Mouse (Mus musculus) mature B cell (primary cell): ENCODE measurements around the gene Arhgap5.

ENCODE experiments used
- in situ Hi-C: fragments of 300-500 bp; cut with MboI; formaldehyde crosslinking; loops from 2 replicates; pipeline ENCODE4 v1.14.3; 2019

Gene Arhgap5

GRCm38 (mm10) chr12:52503456-52504320, at the start of gene Arhgap5:
TSS of gene Arhgap5 (plus strand) at chr12:52503972.
- in situ Hi-C loops: loop anchor here (5.0 to 25.0 kb wide), 2 partner anchors 104 to 334 kb away; no protein-coding TSS in a partner anchor

GRCm38 (mm10) chr12:52464593-52464992, 39.2 kb upstream of the Arhgap5 start:
- in situ Hi-C loops: no loop called here

DNA sequence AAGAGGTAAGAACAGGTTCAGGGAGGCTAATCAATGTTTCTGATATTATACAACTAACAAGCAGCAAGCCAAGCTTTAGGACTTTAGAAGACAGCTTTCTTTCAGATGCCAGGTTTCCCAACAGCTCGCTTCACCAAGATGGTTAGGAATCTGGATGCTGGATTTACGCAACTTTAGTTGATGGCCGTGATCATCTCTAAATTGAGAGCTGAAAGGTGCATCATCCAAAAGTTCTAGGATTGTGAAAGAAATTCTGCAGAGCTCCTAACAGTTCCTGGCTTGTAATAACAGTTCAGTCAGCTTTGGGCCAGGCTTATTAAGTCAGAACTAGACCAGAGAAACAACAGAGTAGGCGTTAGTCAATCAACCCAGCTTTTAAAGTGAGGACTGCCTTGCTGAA, 32.2 kb upstream of the Arhgap5 start:
- in situ Hi-C loops: no loop called here

DNA sequence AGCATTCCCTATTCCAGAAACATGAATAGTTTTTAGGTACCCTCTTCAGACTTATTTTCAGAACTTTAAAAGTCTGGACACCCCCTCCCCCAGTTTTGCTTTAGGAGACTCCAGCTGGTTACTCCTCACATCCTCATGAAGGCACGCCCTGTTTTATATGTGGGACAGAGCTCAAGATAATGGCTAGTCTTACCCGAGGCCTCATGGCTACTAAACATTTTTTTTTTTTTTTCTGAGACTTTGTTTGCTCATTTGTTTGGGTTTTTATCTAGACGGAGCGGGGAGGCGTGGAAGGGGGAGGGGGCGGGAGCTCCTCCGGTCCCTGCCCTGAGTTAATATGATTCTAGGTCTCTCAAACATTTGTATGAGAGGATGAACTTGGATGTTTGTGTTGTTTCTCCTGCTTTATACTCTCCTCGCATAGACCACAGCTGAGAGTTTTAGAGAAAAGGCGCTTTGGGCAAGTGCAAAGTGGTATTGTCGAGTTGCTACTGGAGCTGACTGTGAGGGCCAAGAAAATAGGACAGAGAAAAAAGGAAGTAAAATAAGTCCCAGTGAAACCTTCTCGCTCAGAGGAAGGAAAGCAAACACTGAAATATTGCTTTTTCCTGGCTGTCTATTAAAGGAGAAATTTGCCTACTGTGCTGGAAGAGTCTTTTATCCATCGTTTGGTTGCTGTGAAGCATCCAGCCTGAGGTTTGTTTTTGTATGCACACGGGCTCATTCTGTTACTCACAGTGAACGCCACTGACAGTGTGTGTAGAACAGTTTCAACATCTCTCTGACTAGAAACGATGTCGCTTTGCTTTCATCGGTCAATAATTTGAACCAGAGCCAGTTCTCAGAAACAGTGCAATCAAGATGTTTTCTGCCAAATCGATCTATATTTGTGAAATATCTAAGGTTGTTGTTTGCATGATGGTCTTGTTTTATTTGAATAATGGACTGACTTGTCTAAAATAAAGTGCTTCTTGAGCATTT, 29.5 kb upstream of the Arhgap5 start:
- in situ Hi-C loops: no loop called here

DNA sequence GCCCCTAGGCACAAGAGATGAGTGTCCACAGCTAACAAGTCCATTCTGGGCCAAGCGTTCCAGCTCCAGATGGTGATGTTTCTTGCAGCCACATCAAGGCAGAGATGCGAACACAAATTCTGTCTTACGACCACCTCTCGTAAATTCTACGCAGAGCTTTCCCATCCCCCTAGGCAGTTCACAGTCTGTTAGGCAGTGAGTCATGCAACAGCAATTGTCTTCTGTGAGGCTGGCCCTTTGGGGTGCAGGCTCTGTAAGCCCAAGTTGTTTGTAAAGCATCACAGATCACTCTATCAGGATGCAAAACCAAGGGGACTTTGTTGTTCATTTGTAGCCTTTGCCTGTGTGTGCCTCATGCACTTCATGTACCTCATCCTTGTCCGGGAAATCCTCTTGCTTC, 27.7 kb upstream of the Arhgap5 start:
- in situ Hi-C loops: no loop called here

DNA sequence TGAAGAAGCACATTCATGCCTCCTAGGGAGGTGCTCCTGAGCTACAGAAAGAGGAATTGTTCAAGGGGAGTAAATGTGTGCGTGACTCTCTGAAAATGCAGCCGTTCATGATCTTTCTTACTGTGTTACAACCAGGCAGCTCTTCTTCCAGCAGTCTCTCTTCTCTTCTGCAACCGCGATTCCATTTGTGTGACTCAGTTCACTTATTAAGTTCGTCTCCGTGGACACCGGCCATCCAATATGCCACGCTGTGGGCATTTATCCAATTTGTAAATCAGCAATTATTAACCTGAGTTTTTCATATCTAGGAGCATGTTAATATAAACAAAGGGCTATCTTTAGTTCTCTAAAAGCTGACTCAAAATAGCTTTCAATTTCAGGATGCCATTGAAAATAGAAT, 25.2 kb upstream of the Arhgap5 start:
- in situ Hi-C loops: no loop called here

DNA sequence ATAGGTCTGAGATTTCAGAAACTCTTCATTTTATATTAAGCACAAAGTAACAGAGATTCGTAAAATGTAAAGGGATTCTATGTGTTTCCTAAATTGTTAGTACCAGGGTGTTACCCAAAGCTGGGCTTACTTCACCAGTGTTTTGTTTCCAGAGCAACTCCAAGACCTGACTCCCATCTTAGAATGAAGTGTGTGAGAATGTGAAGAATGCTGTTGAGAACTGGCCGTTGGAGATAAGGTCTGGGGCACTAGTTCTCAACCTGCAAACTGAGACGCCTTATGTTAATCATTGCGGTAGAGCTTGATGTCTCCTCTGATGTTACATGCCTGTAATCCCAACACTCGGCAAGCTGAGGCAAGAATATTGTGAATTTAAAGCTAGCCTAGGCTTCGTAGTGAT, 24.4 kb upstream of the Arhgap5 start:
- in situ Hi-C loops: no loop called here

DNA sequence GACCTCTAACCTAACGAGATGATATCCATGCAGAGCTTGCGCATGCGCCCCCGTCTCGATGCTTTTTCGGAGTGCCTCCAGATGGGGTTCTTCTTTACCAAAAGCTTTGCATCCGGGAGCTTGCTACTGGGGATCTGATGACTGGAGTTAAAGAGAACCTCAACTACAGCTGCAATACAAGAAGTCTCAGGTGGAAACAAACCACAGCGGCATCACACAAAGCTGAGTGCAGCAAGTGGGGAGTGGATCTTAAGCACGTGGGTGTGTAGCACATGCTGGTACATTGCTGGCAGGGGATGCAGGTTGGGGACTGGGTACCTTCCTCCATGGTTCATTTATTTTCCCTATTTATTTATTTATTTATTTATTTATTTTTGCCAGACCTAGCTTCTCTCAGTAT, 22.9 kb upstream of the Arhgap5 start:
- in situ Hi-C loops: no loop called here

- in situ Hi-C loops: no loop called here
These were observed 21.7 kb upstream of the Arhgap5 start for GRCm38 (mm10) chr12:52481969-52482550.

DNA sequence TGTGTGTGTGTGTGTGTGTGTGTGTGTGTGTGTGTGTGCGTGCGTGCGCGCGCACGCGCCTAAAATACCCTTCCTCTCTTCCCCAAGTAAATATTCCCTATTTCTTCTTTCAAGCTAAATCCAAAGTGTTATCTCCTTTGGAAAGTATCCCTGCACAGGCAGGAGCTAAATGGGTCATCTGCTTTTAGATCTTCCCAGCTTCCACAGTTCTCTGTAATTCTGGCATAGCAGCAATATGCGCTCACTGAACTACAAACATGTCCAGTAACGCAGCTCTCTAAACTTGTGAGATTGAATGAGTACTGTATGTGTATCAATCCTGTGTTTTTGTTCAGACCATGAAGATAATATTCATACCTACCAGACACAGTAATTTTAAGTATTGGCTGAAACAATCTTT, 20.6 kb upstream of the Arhgap5 start:
- in situ Hi-C loops: no loop called here

GRCm38 (mm10) chr12:52488266-52488975, 15.4 kb upstream of the Arhgap5 start:
- in situ Hi-C loops: no loop called here

- in situ Hi-C loops: no loop called here
These were observed 10.5 kb upstream of the Arhgap5 start for GRCm38 (mm10) chr12:52493281-52493681.

- in situ Hi-C loops: no loop called here
These were observed 6.6 kb upstream of the Arhgap5 start for GRCm38 (mm10) chr12:52497209-52497608.

- in situ Hi-C loops: loop anchor here (5.0 to 25.0 kb wide), 2 partner anchors 106 to 336 kb away; no protein-coding TSS in a partner anchor
These were observed 2.6 kb upstream of the Arhgap5 start for GRCm38 (mm10) chr12:52500915-52501833.

DNA sequence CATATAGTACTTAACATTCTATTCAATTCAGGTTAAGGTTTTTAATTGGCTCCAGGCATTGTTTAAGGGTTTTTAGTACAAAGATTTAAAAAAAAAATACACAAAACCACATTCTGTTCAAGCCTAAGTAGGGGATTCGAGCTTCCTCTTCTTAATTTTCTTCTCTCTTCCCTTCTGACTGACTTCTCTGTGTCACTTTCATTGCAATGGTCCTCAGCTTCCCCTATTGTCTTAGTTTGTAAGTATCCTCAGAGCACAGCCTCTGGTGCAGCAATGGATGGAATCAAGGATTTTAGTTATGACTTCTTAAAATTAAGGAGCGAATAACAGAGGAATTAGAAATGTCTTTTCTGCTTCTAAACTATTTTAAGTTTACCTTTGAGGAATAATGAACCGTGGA, 1.6 kb upstream of the Arhgap5 start:
- in situ Hi-C loops: loop anchor here (5.0 to 25.0 kb wide), 2 partner anchors 105 to 335 kb away; no protein-coding TSS in a partner anchor

DNA sequence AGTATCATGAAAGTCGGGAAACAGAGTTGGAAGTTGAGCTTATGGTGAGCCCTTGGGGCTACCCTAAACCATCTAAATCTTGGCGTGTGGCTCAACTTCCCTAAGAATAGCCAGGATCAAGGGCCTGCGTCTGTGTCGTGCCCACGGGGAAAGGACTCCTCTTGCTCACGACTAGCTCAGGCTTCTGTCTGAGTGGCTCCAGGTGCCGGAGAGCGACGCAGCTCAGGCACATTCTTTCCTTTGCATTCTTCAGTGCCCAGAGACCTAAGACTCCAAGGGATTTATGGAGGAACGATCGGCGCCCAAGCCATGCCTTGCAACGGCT, 679 bp upstream of the Arhgap5 start:
- in situ Hi-C loops: loop anchor here (5.0 to 25.0 kb wide), 2 partner anchors 104 to 334 kb away; no protein-coding TSS in a partner anchor

DNA sequence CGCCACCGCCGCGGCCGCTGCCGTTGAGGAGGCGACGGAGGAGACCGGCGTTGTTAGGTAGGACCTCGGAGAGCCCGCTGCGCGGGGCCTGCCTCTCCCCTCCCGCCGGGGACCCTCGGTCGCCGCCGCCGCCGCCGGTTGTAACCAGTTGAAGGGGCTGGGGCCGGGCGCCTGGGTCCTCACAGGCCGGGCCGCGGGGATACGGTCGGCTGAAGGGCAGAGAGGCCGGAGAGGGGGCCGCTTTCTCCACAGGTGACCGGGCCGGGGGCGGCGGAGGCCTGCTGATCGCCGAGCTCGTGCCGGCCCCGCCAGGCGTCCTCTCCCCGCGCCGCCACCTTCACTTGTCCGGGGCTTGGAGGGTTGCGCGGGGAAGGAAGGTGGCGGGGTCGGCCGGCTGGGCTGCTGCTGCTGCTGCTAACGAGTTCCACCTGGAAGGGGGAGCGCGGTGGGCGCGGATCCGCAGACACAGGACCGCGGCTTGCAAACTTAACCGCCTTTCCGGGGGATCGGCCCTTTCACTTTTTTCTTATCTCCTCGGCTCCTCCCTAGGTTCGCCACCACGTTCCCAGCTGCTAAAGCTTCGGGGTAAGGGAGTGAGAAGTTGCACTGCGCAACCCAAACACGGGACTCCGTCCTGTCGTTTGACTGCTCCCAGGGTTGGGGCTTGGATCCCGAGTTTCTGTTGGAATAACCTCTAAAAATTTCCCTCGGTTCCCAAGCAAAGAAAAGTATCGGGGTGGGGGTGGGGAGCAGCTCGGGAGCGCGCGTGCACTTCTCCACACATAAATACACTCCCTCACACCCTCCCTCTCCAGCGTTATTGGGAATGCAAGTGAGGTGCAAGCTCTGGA, 784 bp downstream of the Arhgap5 start:
- in situ Hi-C loops: loop anchor here (5.0 to 25.0 kb wide), 2 partner anchors 103 to 333 kb away; no protein-coding TSS in a partner anchor

- in situ Hi-C loops: loop anchor here (25.0 kb wide), 1 partner anchor 313 kb away; no protein-coding TSS in a partner anchor
These were observed 20.9 kb downstream of the Arhgap5 start for GRCm38 (mm10) chr12:52524699-52525098.

DNA sequence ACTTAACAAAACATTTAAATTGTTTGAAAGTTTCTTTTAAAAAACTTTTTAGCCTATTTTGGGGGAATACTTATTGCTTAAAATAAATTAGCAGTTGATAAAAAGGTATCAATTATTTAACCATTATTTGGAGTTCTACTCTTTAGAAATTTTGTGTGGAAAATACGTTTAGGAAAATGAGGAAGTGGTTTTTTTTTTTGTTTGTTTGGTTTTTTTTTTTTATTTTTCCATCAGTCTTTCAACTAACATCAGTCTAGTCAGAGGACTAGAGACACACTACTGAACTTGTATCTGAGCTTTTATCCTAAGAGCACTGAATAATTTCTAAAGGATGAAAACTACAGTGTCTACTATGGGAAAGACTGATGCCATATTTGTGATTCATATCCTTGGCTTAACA, 21.7 kb downstream of the Arhgap5 start:
- in situ Hi-C loops: no loop called here
